Mouse (Mus musculus): ENCODE results near the gene Etl4. TPM values are rescaled to one million over a fixed set of nuclear protein-coding genes. Genes with fewer than 3 reads are reported as not detected.

Gene Etl4
- polyA plus RNA-seq, 1 experiment from 2014 or later, result 3.2 TPM

- ATAC-seq (ENCODE audit: low FRiP score), result no peak
- Histone ChIP-seq H3K27me3 (no peaks in the 10 kb centered on the region), H3K9me3 (no peaks in the 10 kb centered on the region), H3K36me3 (no peaks in the 10 kb centered on the region), H3K9ac (no peak overlapping the region), H3K4me1 (replicated peaks) (no peaks in the 10 kb centered on the region), H3K27ac (no peak overlapping the region), H3K4me3 (no peak overlapping the region), H3K4me2 (no peak overlapping the region)
- WGBS, result 90% methylated on average over 3 of the region's 3 CpGs
These were observed 847.4 kb downstream of the Etl4 start for GRCm38 (mm10) chr2:20756964-20757363.

- WGBS, result 83% methylated on average over 7 of the region's 7 CpGs
- ATAC-seq (ENCODE audit: low FRiP score), result no peak
- H3K27me3 ChIP-seq, result no peaks in the 10 kb centered on the region
These were observed 849.6 kb downstream of the Etl4 start for GRCm38 (mm10) chr2:20759045-20759662.

GRCm38 (mm10) chr2:20761320-20761719, 851.7 kb downstream of the Etl4 start:
- no peaks in the 10 kb centered on the region for H3K27me3 ChIP-seq
- no peak overlapping the region for H3K27ac ChIP-seq
- no peaks in the 10 kb centered on the region for H3K9me3 ChIP-seq
- H3K9ac ChIP-seq, result no peak overlapping the region
- 92% methylated on average over 5 of the region's 5 CpGs for WGBS
- H3K36me3 ChIP-seq, result no peaks in the 10 kb centered on the region
- ATAC-seq (ENCODE audit: low FRiP score), result no peak
- no peaks in the 10 kb centered on the region for H3K4me1 ChIP-seq (replicated peaks)
- H3K4me2 ChIP-seq, result no peak overlapping the region
- no peak overlapping the region for H3K4me3 ChIP-seq

More at GRCm38 (mm10) chr2:20759045-20759662, 849.6 kb downstream of the Etl4 start:
- Histone ChIP-seq H3K9ac (no peak overlapping the region), H3K36me3 (no peaks in the 10 kb centered on the region), H3K4me2 (no peak overlapping the region), H3K9me3 (no peaks in the 10 kb centered on the region), H3K4me1 (replicated peaks) (no peaks in the 10 kb centered on the region), H3K27ac (no peak overlapping the region), H3K4me3 (no peak overlapping the region)

- Histone ChIP-seq H3K27me3 (no peaks in the 10 kb centered on the region), H3K9me3 (no peaks in the 10 kb centered on the region), H3K9ac (no peak overlapping the region), H3K36me3 (no peaks in the 10 kb centered on the region), H3K27ac (no peak overlapping the region), H3K4me2 (no peak overlapping the region), H3K4me3 (no peak overlapping the region), H3K4me1 (replicated peaks) (no peaks in the 10 kb centered on the region)
- 89% methylated on average over 3 of the region's 3 CpGs for WGBS
- no peak for ATAC-seq (ENCODE audit: low FRiP score)
These were observed 852.2 kb downstream of the Etl4 start for GRCm38 (mm10) chr2:20761751-20762150.

- no peak overlapping the region for H3K9ac ChIP-seq
- ATAC-seq (ENCODE audit: low FRiP score), result no peak
These were observed 854.1 kb downstream of the Etl4 start for GRCm38 (mm10) chr2:20763511-20764212.

GRCm38 (mm10) chr2:20764566-20765090, 855.0 kb downstream of the Etl4 start:
- Histone ChIP-seq H3K4me2 (no peak overlapping the region), H3K9ac (no peak overlapping the region), H3K4me1 (replicated peaks) (no peaks in the 10 kb centered on the region), H3K36me3 (no peaks in the 10 kb centered on the region), H3K27ac (no peak overlapping the region), H3K9me3 (no peaks in the 10 kb centered on the region), H3K4me3 (no peak overlapping the region), H3K27me3 (no peaks in the 10 kb centered on the region)
- no peak for ATAC-seq (ENCODE audit: low FRiP score)

More at GRCm38 (mm10) chr2:20763511-20764212, 854.1 kb downstream of the Etl4 start:
- Histone ChIP-seq H3K4me3 (no peak overlapping the region), H3K27me3 (no peaks in the 10 kb centered on the region), H3K27ac (no peak overlapping the region), H3K36me3 (no peaks in the 10 kb centered on the region), H3K9me3 (no peaks in the 10 kb centered on the region), H3K4me1 (replicated peaks) (no peaks in the 10 kb centered on the region), H3K4me2 (no peak overlapping the region)
- WGBS, result 73% methylated on average over 4 of the region's 4 CpGs

GRCm38 (mm10) chr2:20768681-20769080, 859.1 kb downstream of the Etl4 start:
- H3K4me3 ChIP-seq, result no peak overlapping the region
- H3K9ac ChIP-seq, result no peak overlapping the region
- ATAC-seq (ENCODE audit: low FRiP score), result no peak
- no peak overlapping the region for H3K4me2 ChIP-seq
- no peaks in the 10 kb centered on the region for H3K4me1 ChIP-seq (replicated peaks)
- H3K27ac ChIP-seq, result no peak overlapping the region
- WGBS, result 72% methylated on average over 5 of the region's 5 CpGs
- no peaks in the 10 kb centered on the region for H3K27me3 ChIP-seq
- no peaks in the 10 kb centered on the region for H3K36me3 ChIP-seq
- no peaks in the 10 kb centered on the region for H3K9me3 ChIP-seq

- Histone ChIP-seq H3K4me2 (no peak overlapping the region), H3K27ac (no peak overlapping the region), H3K27me3 (no peaks in the 10 kb centered on the region), H3K4me3 (no peak overlapping the region), H3K9ac (no peak overlapping the region), H3K4me1 (replicated peaks) (no peaks in the 10 kb centered on the region), H3K9me3 (no peaks in the 10 kb centered on the region), H3K36me3 (no peaks in the 10 kb centered on the region)
- no peak for ATAC-seq (ENCODE audit: low FRiP score)
These were observed 860.6 kb downstream of the Etl4 start for GRCm38 (mm10) chr2:20770171-20770570.

- H3K9me3 ChIP-seq, result no peaks in the 10 kb centered on the region
- H3K4me1 ChIP-seq (replicated peaks), result no peaks in the 10 kb centered on the region
- no peak overlapping the region for H3K4me3 ChIP-seq
- H3K36me3 ChIP-seq, result no peaks in the 10 kb centered on the region
- no peak overlapping the region for H3K9ac ChIP-seq
- H3K27me3 ChIP-seq, result no peaks in the 10 kb centered on the region
- H3K4me2 ChIP-seq, result no peak overlapping the region
- H3K27ac ChIP-seq, result no peak overlapping the region
- WGBS, result 90% methylated on average over 2 of the region's 2 CpGs
- no peak for ATAC-seq (ENCODE audit: low FRiP score)
These were observed 864.9 kb downstream of the Etl4 start for GRCm38 (mm10) chr2:20774462-20774861.

GRCm38 (mm10) chr2:20776171-20776704, 866.7 kb downstream of the Etl4 start:
- no peak overlapping the region for H3K4me3 ChIP-seq
- no peaks in the 10 kb centered on the region for H3K9me3 ChIP-seq
- H3K27me3 ChIP-seq, result no peaks in the 10 kb centered on the region
- H3K9ac ChIP-seq, result no peak overlapping the region
- H3K36me3 ChIP-seq, result no peaks in the 10 kb centered on the region
- WGBS, result 87% methylated on average over 6 of the region's 6 CpGs
- H3K27ac ChIP-seq, result no peak overlapping the region
- no peaks in the 10 kb centered on the region for H3K4me1 ChIP-seq (replicated peaks)
- no peak for ATAC-seq (ENCODE audit: low FRiP score)
- H3K4me2 ChIP-seq, result no peak overlapping the region

GRCm38 (mm10) chr2:20777931-20778330, 868.4 kb downstream of the Etl4 start:
- Histone ChIP-seq H3K4me3 (no peak overlapping the region), H3K27me3 (no peaks in the 10 kb centered on the region), H3K9me3 (no peaks in the 10 kb centered on the region), H3K27ac (no peak overlapping the region), H3K9ac (no peak overlapping the region), H3K4me2 (no peak overlapping the region), H3K36me3 (no peaks in the 10 kb centered on the region), H3K4me1 (replicated peaks) (no peaks in the 10 kb centered on the region)
- no peak for ATAC-seq (ENCODE audit: low FRiP score)
- WGBS, result 72% methylated on average over 6 of the region's 6 CpGs

- Histone ChIP-seq H3K4me2 (no peak overlapping the region), H3K9ac (no peak overlapping the region), H3K9me3 (no peaks in the 10 kb centered on the region), H3K27me3 (no peaks in the 10 kb centered on the region), H3K4me1 (replicated peaks) (no peaks in the 10 kb centered on the region), H3K27ac (no peak overlapping the region), H3K36me3 (no peaks in the 10 kb centered on the region), H3K4me3 (no peak overlapping the region)
- ATAC-seq (ENCODE audit: low FRiP score), result peak; percentile 79
- 35% methylated on average over 6 of the region's 6 CpGs for WGBS
These were observed 870.2 kb downstream of the Etl4 start for GRCm38 (mm10) chr2:20779484-20780381.
